Mouse (Mus musculus) erythroblast, embryonic 14.5 days (primary cell): ENCODE results near the gene Rassf1. TPM values are rescaled to one million over a fixed set of nuclear protein-coding genes. Genes with fewer than 3 reads are reported as not detected.

Source experiments
- H3K27me3 ChIP-seq: 2 replicates; pipeline ENCODE4 v1.6.1; 2012; ENCODE audit warnings: inconsistent platforms; ENCODE audit not compliant: control insufficient read depth
- H3K36me3 ChIP-seq: 2 replicates; pipeline ENCODE4 v1.6.1; 2012; ENCODE audit warnings: mild to moderate bottlenecking, inconsistent platforms; ENCODE audit not compliant: control insufficient read depth
- H3K4me1 ChIP-seq: 2 replicates; pipeline ENCODE4 v1.6.1; 2012; ENCODE audit warnings: inconsistent platforms; ENCODE audit not compliant: control insufficient read depth
- H3K4me3 ChIP-seq: replicated peaks from 2 replicates; pipeline ENCODE3; 2012; ENCODE audit warnings: moderate library complexity, mild to moderate bottlenecking, inconsistent platforms
- H3K9me3 ChIP-seq: 2 replicates; pipeline ENCODE4 v1.6.1; 2012; ENCODE audit warnings: low read length, inconsistent platforms, mixed read lengths; ENCODE audit not compliant: control insufficient read depth
- GATA1 ChIP-seq: IDR thresholded peaks from 2 replicates; pipeline ENCODE4 v1.6.1; 2012; ENCODE audit warnings: low read length, inconsistent platforms, mixed read lengths
- TAL1 ChIP-seq: IDR thresholded peaks from 3 replicates; pipeline ENCODE4 v1.6.1; 2012; ENCODE audit warnings: low read length, inconsistent platforms, mixed read lengths
- polyA plus RNA-seq: library from polyadenylated mRNA; stranded (reverse); fragments of >175 nt; gene quantifications from 2 replicates; pipeline ENCODE4 v1.2.3, GENCODE M21; 2012

Gene Rassf1
- polyA plus RNA-seq, 1 experiment = 2.0 TPM

- no peaks in the 10 kb centered on the region for H3K9me3 ChIP-seq
- peaks cover 77% of the 10 kb centered on the region for H3K36me3 ChIP-seq
- H3K4me1 ChIP-seq = peaks cover 64% of the 10 kb centered on the region
- H3K4me3 ChIP-seq = no peak overlapping the region
- TF ChIP-seq TAL1 (no peak), GATA1 (no peak)
- peaks cover 3% of the 10 kb centered on the region for H3K27me3 ChIP-seq
Observed at GRCm38 (mm10) chr9:107593101-107593976, 42.0 kb downstream of the Rassf1 start.

GRCm38 (mm10) chr9:107594281-107595062 is 43.1 kb downstream of the Rassf1 start:
- Histone ChIP-seq H3K4me1 (peaks cover 56% of the 10 kb centered on the region), H3K27me3 (peaks cover 14% of the 10 kb centered on the region), H3K4me3 (no peak overlapping the region), H3K9me3 (no peaks in the 10 kb centered on the region), H3K36me3 (peaks cover 66% of the 10 kb centered on the region)
- no peak for TF ChIP-seq TAL1
- TF ChIP-seq GATA1 = no peak

- Histone ChIP-seq H3K4me1 (peaks cover 53% of the 10 kb centered on the region), H3K27me3 (peaks cover 33% of the 10 kb centered on the region), H3K4me3 (no peak overlapping the region), H3K9me3 (no peaks in the 10 kb centered on the region), H3K36me3 (peaks cover 42% of the 10 kb centered on the region)
- TF ChIP-seq GATA1 (no peak), TAL1 (no peak)
Observed at GRCm38 (mm10) chr9:107596619-107597569, 45.5 kb downstream of the Rassf1 start.

GRCm38 (mm10) chr9:107598385-107598784 is 47.0 kb downstream of the Rassf1 start:
- Histone ChIP-seq H3K4me1 (peaks cover 53% of the 10 kb centered on the region), H3K27me3 (peaks cover 37% of the 10 kb centered on the region), H3K9me3 (no peaks in the 10 kb centered on the region), H3K4me3 (no peak overlapping the region), H3K36me3 (peaks cover 27% of the 10 kb centered on the region)
- no peak for TF ChIP-seq TAL1
- TF ChIP-seq GATA1 = no peak

- H3K4me1 ChIP-seq = peaks cover 45% of the 10 kb centered on the region
- peaks cover 16% of the 10 kb centered on the region for H3K36me3 ChIP-seq
- peaks cover 43% of the 10 kb centered on the region for H3K27me3 ChIP-seq
- H3K9me3 ChIP-seq = no peaks in the 10 kb centered on the region
- H3K4me3 ChIP-seq = no peak overlapping the region
- TF ChIP-seq TAL1 = no peak
- TF ChIP-seq GATA1 = no peak
Observed at GRCm38 (mm10) chr9:107599433-107599832, 48.1 kb downstream of the Rassf1 start.

GRCm38 (mm10) chr9:107599842-107600241 is 48.5 kb downstream of the Rassf1 start:
- no peak for TF ChIP-seq TAL1
- no peak for TF ChIP-seq GATA1
- Histone ChIP-seq H3K36me3 (peaks cover 12% of the 10 kb centered on the region), H3K4me1 (peaks cover 47% of the 10 kb centered on the region), H3K9me3 (no peaks in the 10 kb centered on the region), H3K4me3 (no peak overlapping the region), H3K27me3 (peaks cover 45% of the 10 kb centered on the region)

GRCm38 (mm10) chr9:107600745-107601144 is 49.4 kb downstream of the Rassf1 start:
- Histone ChIP-seq H3K9me3 (no peaks in the 10 kb centered on the region), H3K36me3 (peaks cover 5% of the 10 kb centered on the region), H3K27me3 (peaks cover 49% of the 10 kb centered on the region), H3K4me1 (peaks cover 55% of the 10 kb centered on the region), H3K4me3 (no peak overlapping the region)
- TF ChIP-seq TAL1 (no peak), GATA1 (no peak)

GRCm38 (mm10) chr9:107601275-107601674 is 49.9 kb downstream of the Rassf1 start:
- Histone ChIP-seq H3K4me3 (no peak overlapping the region), H3K4me1 (peaks cover 51% of the 10 kb centered on the region), H3K9me3 (no peaks in the 10 kb centered on the region), H3K27me3 (peaks cover 49% of the 10 kb centered on the region), H3K36me3 (no peaks in the 10 kb centered on the region; the same call in 1 of the 2 replicates)
- no peak for TF ChIP-seq TAL1
- TF ChIP-seq GATA1 = no peak
